In the genomic region with DNA sequence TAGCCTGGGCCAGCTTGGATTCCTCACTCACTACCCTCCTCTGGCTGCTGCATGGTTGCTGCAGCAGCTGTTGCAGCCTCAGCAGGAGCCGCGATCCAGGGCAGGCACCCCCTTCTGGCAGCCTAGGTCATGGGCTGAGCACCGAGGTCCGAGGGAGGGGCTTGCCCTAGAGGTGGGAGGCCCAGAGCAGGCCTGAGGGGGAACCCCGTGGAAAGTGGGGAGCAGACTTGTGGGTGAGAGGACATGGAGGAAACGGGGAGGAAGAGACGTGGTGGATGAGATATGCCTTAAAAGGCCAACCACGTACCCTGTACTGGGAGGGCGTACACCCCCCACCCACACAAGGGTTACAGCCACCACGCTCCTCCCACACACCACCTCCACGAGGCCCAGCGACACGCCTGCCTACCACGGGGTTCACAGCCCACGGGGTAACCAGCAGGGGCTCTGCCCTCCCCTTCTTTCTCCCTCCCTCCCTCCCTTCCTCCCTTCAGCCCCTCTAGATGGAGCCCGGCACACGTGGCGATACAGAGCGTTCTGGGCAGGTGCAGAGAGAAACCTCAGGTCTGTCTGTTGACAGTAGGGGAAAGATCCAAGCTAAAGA, we compare ENCODE assay signal across 8 mouse cellular contexts.
DNase-seq lines count a peak whose midpoint lies in the region; ATAC-seq and TF ChIP-seq lines count a peak whose summit lies in the region.

No protein-coding gene starts in this region.

- peak; percentile 50 for TF ChIP-seq CTCF in heart, adult 2 months (IDR thresholded peaks at IDR 0.05)
- TF ChIP-seq CTCF in brain, embryonic 14.5 days (IDR thresholded peaks at IDR 0.05; ENCODE audit: borderline replicate concordance, extremely low read depth, insufficient read depth, insufficient read length), result no peak
- TF ChIP-seq CTCF in heart, postnatal 0 days (IDR thresholded peaks at IDR 0.05; ENCODE audit: low read depth), result no peak

- intact Hi-C loops in heart, adult 2 months (cut with DNase I), result loop anchor here (5.0 kb wide), 1 partner anchor 64 kb away; the partner anchor contains the start of gene Dnmt3a

- no peaks in the 10 kb centered on the region for H3K27me3 ChIP-seq in heart, adult 2 months (ENCODE audit: control insufficient read depth, insufficient read depth, low read length)
- no peaks in the 10 kb centered on the region for H3K27me3 ChIP-seq in heart, postnatal 0 days (ENCODE audit: control insufficient read depth, insufficient read depth, low read length)
- no peaks in the 10 kb centered on the region for H3K27me3 ChIP-seq in liver, embryonic 15.5 days

- ATAC-seq in heart, postnatal 0 days (ENCODE audit: insufficient read depth, low read depth), result no peak
- ATAC-seq in liver, embryonic 15.5 days (ENCODE audit: insufficient read depth), result peak; percentile 48
- ATAC-seq in neutrophil, adult 5-6 weeks (ENCODE audit: extremely low read depth, insufficient number of reproducible peaks, low FRiP score, poor library complexity, severe bottlenecking), result peak; percentile 65

- H3K4me3 ChIP-seq in heart, adult 2 months, result no peak overlapping the region
- no peak overlapping the region for H3K4me3 ChIP-seq in heart, postnatal 0 days (ENCODE audit: low read depth, low read length)
- no peak overlapping the region; the same call in 1 of the 2 replicates for H3K4me3 ChIP-seq in liver, embryonic 15.5 days (replicated peaks)

- TF ChIP-seq EP300 in heart, adult 2 months (IDR thresholded peaks at IDR 0.05; ENCODE audit: insufficient read depth, low read depth, low read length), result no peak
- TF ChIP-seq EP300 in heart, postnatal 0 days (IDR thresholded peaks at IDR 0.05; ENCODE audit: low read depth), result no peak

- H3K4me2 ChIP-seq in heart, postnatal 0 days (ENCODE audit: low read depth, low read length), result no peak overlapping the region
- peak overlapping the region; percentile 57 for H3K4me2 ChIP-seq in liver, embryonic 15.5 days

- DNase-seq in heart, adult 2 months, result peak in 1 of 2 experiments; percentile 57
- no peak for DNase-seq in heart, adult 9 months (ENCODE audit: low spot score in 2 of 2)
- DNase-seq in brain, embryonic 14.5 days (ENCODE audit: low read depth), result peak; percentile 53
- DNase-seq in heart, postnatal 0 days (ENCODE audit: low spot score), result no peak
- no peak for DNase-seq in cerebellum, adult 9-10 months
- DNase-seq in MN1 (ENCODE audit: low spot score), result no peak

- H3K27ac ChIP-seq in heart, adult 2 months, result peak overlapping the region; percentile 52; the same call in 1 of the 2 replicates
- peak overlapping the region; percentile 47 for H3K27ac ChIP-seq in heart, postnatal 0 days (ENCODE audit: low read depth)
- H3K27ac ChIP-seq in liver, embryonic 15.5 days (replicated peaks), result peak overlapping the region; percentile 24; the same call in 1 of the 2 replicates

- H3K9ac ChIP-seq in heart, adult 2 months (ENCODE audit: low read depth, low read length), result no peak overlapping the region
- H3K9ac ChIP-seq in heart, postnatal 0 days (replicated peaks; ENCODE audit: low read depth, low read length), result no peak overlapping the region
- no peak overlapping the region for H3K9ac ChIP-seq in liver, embryonic 15.5 days

- no peaks in the 10 kb centered on the region for H3K9me3 ChIP-seq in heart, postnatal 0 days (replicated peaks; ENCODE audit: control insufficient read depth, low read length)
- H3K9me3 ChIP-seq in liver, embryonic 15.5 days (replicated peaks), result no peaks in the 10 kb centered on the region

- H3K4me1 ChIP-seq in heart, adult 2 months (ENCODE audit: control insufficient read depth, insufficient read depth, low read length), result peaks cover 30% of the 10 kb centered on the region
- H3K4me1 ChIP-seq in heart, postnatal 0 days (ENCODE audit: control insufficient read depth, insufficient read depth), result peaks cover 52% of the 10 kb centered on the region
- peaks cover 45% of the 10 kb centered on the region for H3K4me1 ChIP-seq in liver, embryonic 15.5 days (replicated peaks)

- H3K36me3 ChIP-seq in heart, adult 2 months (ENCODE audit: control insufficient read depth, insufficient read depth, low read length), result peaks cover 8% of the 10 kb centered on the region; the same call in 1 of the 2 replicates
- peaks cover 38% of the 10 kb centered on the region for H3K36me3 ChIP-seq in heart, postnatal 0 days (replicated peaks; ENCODE audit: control insufficient read depth, insufficient read depth, low read length)
- peaks cover 5% of the 10 kb centered on the region for H3K36me3 ChIP-seq in liver, embryonic 15.5 days (replicated peaks)

- TF ChIP-seq POLR2A in heart, adult 2 months (IDR thresholded peaks at IDR 0.05; ENCODE audit: insufficient read depth, low read depth, low read length), result no peak
- TF ChIP-seq POLR2A in brain, embryonic 14.5 days (IDR thresholded peaks at IDR 0.05; ENCODE audit: borderline replicate concordance, extremely low read depth, insufficient read depth, insufficient read length, poor library complexity, severe bottlenecking), result no peak

- no peaks in the 10 kb centered on the region; the same call in 1 of the 2 replicates for H3K79me2 ChIP-seq in heart, adult 2 months (replicated peaks; ENCODE audit: control insufficient read depth, insufficient read depth, low read length)

- 43% methylated on average over 19 of the region's 19 CpGs for WGBS in heart, adult 2 months
- 27% methylated on average over 19 of the region's 19 CpGs for WGBS in heart, postnatal 0 days
- WGBS in liver, embryonic 15.5 days (ENCODE audit: insufficient replicate concordance), result 4% methylated on average over 19 of the region's 19 CpGs
